Mouse (Mus musculus) frontal cortex, postnatal 14 days (tissue): ENCODE data around the gene Tmem59.

Experiments
- DNase-seq, 2 experiments: peaks; one replicate each; pipeline ENCODE4 v3.0.0; 2022; ENCODE audit warnings: low spot score in 2 of 2

The Tmem59 gene

GRCm38 (mm10) chr4:107179561-107179960, 1.4 kb downstream of the Tmem59 start:
- DNase-seq: no peak

DNA sequence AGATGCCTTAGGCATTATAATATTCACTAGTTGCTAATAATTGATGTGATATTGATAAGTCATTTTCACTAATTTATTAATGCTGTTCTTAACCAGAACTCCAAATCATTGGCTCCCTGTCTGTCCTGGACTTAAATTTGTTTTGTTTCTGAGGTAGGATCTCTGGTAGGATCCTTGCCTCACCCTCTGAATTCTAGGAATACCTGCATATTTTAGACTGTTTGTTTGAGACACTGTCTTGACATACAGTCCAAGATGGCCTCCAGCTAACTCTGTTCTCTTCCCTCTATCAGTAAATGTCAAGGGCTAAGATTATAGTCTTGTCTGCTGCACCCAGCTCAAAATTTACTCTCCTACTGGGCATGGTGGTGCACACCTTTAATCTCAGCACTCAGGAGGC, 2.5 kb downstream of the Tmem59 start:
- no peak for DNase-seq

DNA sequence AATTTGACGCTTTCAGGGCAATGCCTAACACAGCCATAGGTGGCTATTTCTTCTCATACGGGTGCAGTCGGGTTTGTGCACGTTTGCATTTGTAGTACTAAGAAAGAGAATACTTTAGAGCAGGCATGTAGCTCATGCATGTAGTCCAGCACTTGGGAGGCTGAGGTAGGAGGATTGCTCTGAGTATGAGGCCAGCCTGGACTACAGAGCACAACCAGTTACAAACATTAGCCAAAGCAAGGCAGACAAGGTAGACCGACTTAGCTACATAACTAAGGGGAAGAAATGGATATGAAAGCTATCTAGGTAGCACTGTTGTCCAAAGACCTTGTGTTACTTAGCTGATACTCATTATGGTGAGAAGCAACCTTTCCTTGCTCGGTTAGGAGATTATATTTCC, 3.7 kb downstream of the Tmem59 start:
- DNase-seq: no peak

GRCm38 (mm10) chr4:107182796-107183195, 4.6 kb downstream of the Tmem59 start:
- DNase-seq: no peak

GRCm38 (mm10) chr4:107183203-107183602, 5.0 kb downstream of the Tmem59 start:
- DNase-seq: no peak

GRCm38 (mm10) chr4:107185703-107186102, 7.5 kb downstream of the Tmem59 start:
- no peak for DNase-seq

GRCm38 (mm10) chr4:107193841-107194240, 15.6 kb downstream of the Tmem59 start:
- no peak for DNase-seq

DNA sequence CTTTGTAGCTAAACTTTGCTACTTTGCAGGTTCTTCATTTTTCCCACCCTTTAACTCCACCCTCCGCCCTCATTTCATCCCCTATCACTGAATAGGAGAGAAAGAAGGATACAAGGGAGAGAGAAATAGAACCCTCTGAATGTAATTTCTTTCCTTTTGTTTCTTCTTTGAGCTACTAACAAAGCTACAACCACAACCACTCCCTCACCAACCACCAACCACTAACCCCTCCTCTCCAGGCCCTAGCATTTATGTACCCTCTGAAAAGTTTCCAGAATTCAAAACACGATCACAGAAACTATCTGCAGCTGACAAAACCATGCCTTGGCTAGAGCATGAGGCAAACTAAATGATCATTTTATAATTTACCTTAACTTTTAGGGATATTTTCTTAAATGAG, 18.3 kb downstream of the Tmem59 start:
- no peak for DNase-seq

DNA sequence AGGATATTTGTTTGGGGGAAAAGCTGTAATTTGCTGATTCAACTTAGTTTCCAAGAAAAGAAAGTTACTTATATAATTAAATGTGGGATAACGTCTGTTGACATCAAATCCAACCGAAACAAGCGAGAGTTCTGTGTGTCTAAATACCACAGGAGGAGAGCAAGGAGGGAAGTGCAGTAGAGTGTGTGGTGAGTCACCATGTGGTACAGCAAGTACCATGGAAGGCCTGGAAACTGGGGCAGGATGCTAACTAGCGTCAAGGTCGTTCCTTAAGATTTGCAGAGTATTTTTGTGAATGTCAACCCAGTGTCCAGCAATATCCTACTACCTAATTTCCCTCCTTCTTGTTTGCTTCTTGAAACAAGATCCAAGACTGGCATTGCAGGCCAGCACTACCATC, 19.9 kb downstream of the Tmem59 start:
- no peak for DNase-seq

DNA sequence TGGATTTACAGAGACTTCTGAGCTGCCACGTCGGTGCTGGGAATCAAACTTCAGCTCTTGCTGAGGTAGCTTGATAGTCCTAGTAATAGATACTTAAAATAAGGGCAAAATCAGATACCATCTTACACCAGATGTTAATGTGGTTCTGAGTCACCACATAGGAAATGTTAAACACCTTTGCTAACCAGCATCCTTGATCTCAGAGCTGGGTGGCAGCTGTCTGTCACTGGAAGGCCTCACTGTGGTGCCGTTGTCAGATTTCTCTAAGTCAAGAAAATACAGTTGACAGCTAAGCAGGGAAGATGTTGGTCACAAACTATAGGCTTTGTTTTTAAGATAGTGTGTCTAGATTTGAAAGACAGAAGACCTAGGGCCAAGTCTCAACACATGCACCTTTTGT, 23.6 kb downstream of the Tmem59 start:
- DNase-seq: no peak

GRCm38 (mm10) chr4:107203001-107203400, 24.8 kb downstream of the Tmem59 start:
- no peak for DNase-seq

GRCm38 (mm10) chr4:107207016-107207415, 28.8 kb downstream of the Tmem59 start:
- no peak for DNase-seq

GRCm38 (mm10) chr4:107208880-107209279, 30.7 kb downstream of the Tmem59 start, which contains the start of gene Ldlrad1:
Gene Ldlrad1 (plus strand): TSS chr4:107209180.
- DNase-seq: no peak

DNA sequence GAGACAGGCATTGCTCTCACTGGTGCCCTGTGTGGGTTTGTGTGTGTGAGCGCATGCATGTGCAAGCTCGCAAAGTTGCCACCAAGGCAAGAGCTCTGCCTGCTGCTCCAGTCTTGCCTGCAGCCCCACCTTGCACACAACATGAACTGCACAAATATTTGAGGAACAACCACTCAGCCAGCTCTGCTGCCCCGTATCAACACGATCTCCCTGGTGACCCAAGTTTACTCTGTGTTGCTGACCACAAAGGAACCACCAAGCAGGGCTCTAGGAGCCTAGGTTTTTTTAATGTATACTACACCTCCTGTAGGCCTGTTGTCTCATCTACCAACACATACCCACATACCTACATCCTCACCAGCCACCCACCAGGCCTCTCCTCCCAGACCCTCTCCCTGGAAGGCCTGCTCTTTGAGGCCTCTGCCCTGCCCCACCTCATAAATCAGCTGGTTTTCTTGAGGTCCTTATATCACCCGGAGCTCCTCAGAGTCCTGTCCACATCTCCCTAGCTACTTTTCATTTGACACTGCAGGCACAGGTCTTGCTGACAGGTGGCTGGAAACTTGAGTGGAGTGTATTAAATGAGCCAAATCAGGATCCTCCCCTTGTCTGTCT, 32.4 kb downstream of the Tmem59 start:
- DNase-seq: no peak

- no peak for DNase-seq
Measured at GRCm38 (mm10) chr4:107211465-107211864, 33.3 kb downstream of the Tmem59 start.

DNA sequence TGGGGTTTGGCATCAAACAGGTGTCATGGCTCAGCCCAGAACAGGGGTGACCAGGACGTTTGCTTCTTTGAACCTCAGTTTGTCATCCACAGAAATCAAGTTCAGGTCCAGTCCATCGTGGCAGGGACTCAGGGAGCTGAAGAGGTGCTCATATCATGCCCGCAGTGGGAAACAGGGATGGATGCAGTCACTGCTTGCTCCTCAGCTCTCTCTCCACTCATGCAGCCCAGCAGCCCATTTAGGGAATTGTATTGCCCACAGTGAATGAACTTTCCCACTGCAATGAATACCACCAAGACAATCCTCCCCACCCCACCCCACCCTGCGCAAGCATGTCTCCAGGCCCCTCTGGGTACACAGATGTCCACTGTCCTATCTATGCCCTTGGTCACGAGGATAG, 33.7 kb downstream of the Tmem59 start:
- no peak for DNase-seq

DNA sequence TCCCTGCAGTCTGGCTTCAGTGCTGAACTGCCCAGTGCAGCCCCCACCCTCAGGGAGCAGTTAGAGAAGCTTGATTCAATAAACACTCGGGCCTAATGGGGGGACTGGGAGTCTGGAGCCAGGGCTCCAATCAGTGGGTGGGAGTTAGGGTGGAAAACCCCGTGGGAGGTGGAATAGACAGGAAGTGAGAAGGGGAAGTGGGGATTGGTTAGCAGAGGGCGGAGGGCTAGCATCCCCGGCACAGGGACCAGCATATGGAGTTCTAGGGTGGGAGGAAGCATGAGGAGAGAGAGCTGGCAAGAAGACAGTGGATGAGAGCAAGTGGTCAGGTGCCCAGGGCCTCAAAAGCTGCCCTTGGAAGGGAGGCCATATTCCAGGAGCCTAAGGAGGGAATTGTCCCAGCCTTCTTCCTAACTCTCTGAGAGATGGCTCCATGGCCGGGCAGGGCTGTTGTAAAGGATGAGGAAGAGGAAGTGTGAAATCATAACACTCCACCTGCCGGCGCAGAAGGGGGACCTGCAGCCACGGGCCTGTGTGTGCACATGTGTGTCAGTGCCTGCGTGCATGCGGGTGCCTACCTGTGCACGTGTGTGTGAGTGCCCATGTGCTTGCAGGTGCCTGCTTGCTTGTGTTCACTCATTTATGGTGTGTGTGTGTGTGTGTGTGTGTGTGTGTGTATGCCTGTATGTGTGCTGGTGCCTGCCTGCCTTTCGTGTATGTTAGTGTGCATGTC, 35.2 kb downstream of the Tmem59 start:
- no peak for DNase-seq

GRCm38 (mm10) chr4:107217574-107217973, 39.4 kb downstream of the Tmem59 start:
- DNase-seq: no peak

GRCm38 (mm10) chr4:107221524-107221923, 43.3 kb downstream of the Tmem59 start:
- DNase-seq: no peak

- DNase-seq: no peak
Measured at GRCm38 (mm10) chr4:107223225-107224204, 45.3 kb downstream of the Tmem59 start.

DNA sequence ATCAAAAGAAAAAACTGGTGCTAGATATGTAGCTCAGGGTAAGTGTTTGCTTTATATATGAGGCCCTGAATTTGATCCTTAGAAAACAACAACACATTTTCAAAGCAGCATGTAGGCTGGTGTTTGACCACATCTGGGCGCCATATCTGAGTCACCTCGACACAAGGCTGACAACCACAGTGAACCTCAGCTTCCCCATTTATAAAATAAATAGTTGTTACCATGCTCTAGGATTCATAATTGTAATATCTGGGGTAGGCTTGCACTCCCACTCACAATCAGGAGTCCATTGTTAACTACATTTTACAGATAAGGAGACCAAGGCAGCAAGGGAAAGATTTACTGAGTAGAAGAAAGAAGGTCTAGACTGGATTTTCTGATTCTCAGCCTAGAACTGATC, 48.1 kb downstream of the Tmem59 start:
- DNase-seq: no peak

- no peak for DNase-seq
Measured at GRCm38 (mm10) chr4:107232219-107232618, 54.0 kb downstream of the Tmem59 start.
